Mouse (Mus musculus): ENCODE results near the gene Pakap.

GRCm38 (mm10) chr4:57561055-57561454 is 6.9 kb upstream of the Pakap start:
- TF ChIP-seq CTCF (IDR thresholded peaks at IDR 0.05; ENCODE audit: borderline replicate concordance, insufficient read depth, low read depth, low read length) (no peak), POLR2A (IDR thresholded peaks at IDR 0.05; ENCODE audit: borderline replicate concordance, insufficient read depth, low read length) (no peak)

All from cerebellum, adult 2 months (tissue).